Mouse (Mus musculus) thymus, adult 2 months (tissue): Measurements from ENCODE around the gene Yif1b.

ENCODE experiments used
- CTCF ChIP-seq: fragments of 200-500 bp; IDR thresholded peaks from 2 replicates; pipeline ENCODE4 v1.5.1; 2012; ENCODE audit warnings: mild to moderate bottlenecking, control low read depth, low read length, moderate library complexity, borderline replicate concordance; ENCODE audit not compliant: control insufficient read depth, poor library complexity, insufficient read depth; ENCODE audit errors: extremely low read depth
- POLR2A ChIP-seq: fragments of 200-500 bp; IDR thresholded peaks from 2 replicates; pipeline ENCODE4 v1.6.1; 2012; ENCODE audit warnings: mild to moderate bottlenecking, low read length, control low read depth, moderate library complexity; ENCODE audit not compliant: control insufficient read depth, poor library complexity, insufficient read depth; ENCODE audit errors: extremely low read depth

DNA sequence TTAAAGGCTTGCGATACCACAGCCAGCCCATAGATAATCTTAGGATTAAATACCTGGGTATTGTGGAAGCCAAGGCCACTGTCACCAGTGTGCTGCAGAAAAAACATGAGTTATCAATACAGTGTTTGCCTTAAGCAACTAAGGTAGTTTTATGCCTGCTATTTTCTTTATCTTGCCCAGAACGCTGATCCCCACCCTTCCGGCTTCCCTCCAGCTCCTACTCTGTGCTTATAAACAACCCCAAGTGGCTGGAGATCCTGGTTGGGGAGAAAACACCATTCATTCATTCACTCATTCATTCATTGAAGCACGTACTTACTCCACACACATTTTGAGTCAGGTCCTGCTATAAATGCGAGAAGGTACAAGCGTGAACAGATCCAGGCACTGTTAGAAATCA, 46.4 kb downstream of the Yif1b start:
- no peak for TF ChIP-seq POLR2A
- TF ChIP-seq CTCF: no peak
